Mouse (Mus musculus): ENCODE results near the gene Pdia3. TPM values are rescaled to one million over a fixed set of nuclear protein-coding genes. Genes with fewer than 3 reads are reported as not detected.

Pdia3 gene
- total RNA-seq (2023; ENCODE audit: inconsistent age): 149 to 163 TPM (median 152 TPM) in 4 replicates

DNA sequence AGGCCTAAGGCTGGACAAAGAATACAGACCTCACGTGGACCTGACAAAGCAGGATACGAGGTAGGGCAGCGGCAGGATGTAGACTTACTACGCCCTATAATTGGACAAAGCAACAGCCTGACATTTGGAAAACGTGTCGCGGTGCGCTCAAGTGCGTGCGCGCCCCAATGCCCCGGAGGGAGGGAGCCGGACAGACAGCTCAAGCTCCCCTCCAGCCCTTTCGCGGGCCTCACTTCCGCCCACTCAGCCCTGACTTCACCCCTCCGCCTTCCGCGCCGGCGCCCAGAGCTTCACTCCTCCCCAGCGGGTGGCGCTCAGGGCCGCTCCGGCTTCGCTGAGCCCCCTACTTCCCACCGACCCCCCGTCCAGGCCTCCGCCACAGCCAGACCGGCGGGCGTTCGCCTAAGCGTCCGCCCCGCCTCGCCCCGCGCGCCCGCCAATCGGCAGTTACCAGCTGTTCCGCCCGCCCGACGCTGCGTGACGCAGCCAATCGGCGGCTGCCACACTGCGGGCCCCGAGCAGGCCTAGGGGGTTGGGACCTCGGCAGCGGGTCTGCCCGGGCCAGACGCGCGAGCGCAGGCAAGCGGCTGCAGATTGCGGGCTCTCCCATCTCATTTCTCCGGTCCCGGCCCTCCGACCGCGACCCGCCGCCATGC lies at the start of gene Pdia3, which contains the start of gene Catsper2:
Pdia3 (plus strand) TSS at position 389 of the 656 bp plus-strand sequence.
Catsper2 (minus strand) TSS at position 406 of the 656 bp plus-strand sequence.

GRCm38 (mm10) chr2:121386961-121387575 lies 26.5 kb upstream of the Pdia3 start, which contains the start of gene Strc:
Strc (minus strand) TSS chr2:121387168.

GRCm38 (mm10) chr2:121444178-121444577 lies 30.6 kb downstream of the Pdia3 start, which contains the start of gene Ell3:
Ell3 (minus strand) TSS chr2:121444278.

GRCm38 (mm10) chr2:121448739-121449535 lies 35.4 kb downstream of the Pdia3 start, which contains the start of gene Serf2:
Serf2 (plus strand) TSS chr2:121449195.

DNA sequence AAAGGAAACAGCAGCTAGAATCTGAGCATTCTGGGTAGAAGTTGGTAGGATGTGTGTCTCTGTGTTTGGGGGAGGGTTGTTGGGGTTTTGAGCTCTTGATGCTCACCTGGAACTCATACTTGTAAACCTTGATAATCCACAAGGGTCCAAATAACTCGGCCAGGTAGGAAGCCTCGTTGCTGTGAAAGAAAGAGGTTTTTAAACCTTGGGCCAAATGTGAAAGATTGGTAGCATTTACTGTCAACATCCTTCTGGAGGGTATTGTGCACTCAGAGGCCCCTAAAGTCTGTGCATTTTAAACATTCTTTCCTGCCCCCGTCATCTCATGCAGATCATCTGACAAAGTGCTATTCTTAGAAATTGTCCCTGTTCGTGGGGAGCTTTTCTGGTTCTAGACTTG lies 39.4 kb downstream of the Pdia3 start, which contains the start of gene Hypk:
Hypk (plus strand) TSS at position 301 of the 400 bp plus-strand sequence.

GRCm38 (mm10) chr2:121456692-121457642 lies 43.4 kb downstream of the Pdia3 start, which contains the start of gene Serinc4:
Serinc4 (minus strand) TSS chr2:121456781.

DNA sequence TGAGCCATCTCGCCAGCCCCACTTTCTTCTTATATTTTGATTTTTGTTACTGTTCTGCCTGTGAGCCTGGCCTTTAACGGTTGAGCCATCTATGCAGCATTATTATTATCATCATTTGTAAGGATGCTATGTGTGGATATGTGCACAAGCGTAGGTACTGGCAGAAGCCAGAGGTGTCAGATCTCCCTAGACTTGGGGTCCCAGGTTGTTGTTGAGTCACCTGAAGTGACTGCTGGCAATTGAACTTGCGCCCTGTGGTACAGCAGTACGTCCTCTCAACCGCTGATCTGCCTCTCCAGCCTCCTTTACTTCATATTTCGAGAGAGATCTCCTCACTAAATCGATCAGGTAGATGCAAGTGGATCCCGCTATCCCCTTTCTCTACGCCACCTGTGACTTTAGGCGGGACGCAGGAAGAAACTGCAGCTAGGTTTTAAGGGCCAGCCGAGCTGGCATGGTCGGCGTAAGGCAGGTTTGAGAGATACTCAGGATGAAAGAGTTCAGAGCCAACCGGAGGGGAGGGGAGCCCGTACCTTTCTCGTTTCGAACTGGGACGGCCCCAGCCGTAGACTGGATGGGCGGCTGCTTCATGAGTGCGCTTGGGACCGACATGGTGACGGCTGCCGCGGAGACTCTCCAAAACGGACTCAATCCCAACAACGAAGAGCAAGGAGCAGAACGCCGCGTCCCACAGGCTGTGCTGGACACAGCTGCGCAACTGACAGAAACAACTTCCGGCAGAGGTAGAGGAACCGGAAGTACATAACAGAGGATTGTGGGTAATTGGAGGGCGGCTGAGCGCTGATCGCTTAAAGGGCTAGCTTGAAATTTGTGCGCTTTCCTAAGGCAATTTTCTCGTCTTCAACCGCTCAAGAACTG lies 60.0 kb downstream of the Pdia3 start, which contains the start of gene Mfap1b:
Mfap1b (minus strand) TSS at position 767 of the 879 bp plus-strand sequence.

Other genes starting within 250 kb of the Pdia3 start
- gene Tubgcp4, start 243.1 kb upstream of the Pdia3 start, total RNA-seq (2023; ENCODE audit: inconsistent age): 74.0 to 78.8 TPM (median 78.3 TPM) in 4 replicates
- gene Zscan29, start 242.7 kb upstream of the Pdia3 start, total RNA-seq (2023; ENCODE audit: inconsistent age): 29.3 to 33.8 TPM (median 31.1 TPM) in 4 replicates
- 80.7 to 99.9 TPM (median 95.7 TPM) in 4 replicates for gene Trp53bp1, start 142.4 kb upstream of the Pdia3 start, total RNA-seq (2023; ENCODE audit: inconsistent age)
- 0.06 to 0.61 TPM (median 0.11 TPM) in 4 replicates for gene Map1a, start 124.2 kb upstream of the Pdia3 start, total RNA-seq (2023; ENCODE audit: inconsistent age)
- 25.8 to 32.5 TPM (median 27.5 TPM) in 4 replicates for gene Ppip5k1, start 58.4 kb upstream of the Pdia3 start, total RNA-seq (2023; ENCODE audit: inconsistent age)
- not detected in 4 replicates for gene Ckmt1, start 56.1 kb upstream of the Pdia3 start, total RNA-seq (2023; ENCODE audit: inconsistent age)
- gene Strc, start 26.6 kb upstream of the Pdia3 start, total RNA-seq (2023; ENCODE audit: inconsistent age): 0.09 TPM in 1 of 4 replicates, not detected in the others
- 2.7 to 2.9 TPM (median 2.7 TPM) in 4 replicates for gene Catsper2, start within 50 bp of the Pdia3 start, total RNA-seq (2023; ENCODE audit: inconsistent age)
- 81.8 to 98.2 TPM (median 88.5 TPM) in 4 replicates for gene Ell3, start 30.5 kb downstream of the Pdia3 start, total RNA-seq (2023; ENCODE audit: inconsistent age)
- gene Serf2, start 35.4 kb downstream of the Pdia3 start, total RNA-seq (2023; ENCODE audit: inconsistent age): 263 to 333 TPM (median 283 TPM) in 4 replicates
- gene Hypk, start 39.5 kb downstream of the Pdia3 start, total RNA-seq (2023; ENCODE audit: inconsistent age): 33.7 to 42.6 TPM (median 34.8 TPM) in 4 replicates
- 0.58 to 1.4 TPM (median 0.70 TPM) in 4 replicates for gene Serinc4, start 43.0 kb downstream of the Pdia3 start, total RNA-seq (2023; ENCODE audit: inconsistent age)
- 44.1 to 51.4 TPM (median 47.3 TPM) in 4 replicates for gene Mfap1b, start 60.3 kb downstream of the Pdia3 start, total RNA-seq (2023; ENCODE audit: inconsistent age)
- gene Mfap1a, start 92.9 kb downstream of the Pdia3 start, total RNA-seq (2023; ENCODE audit: inconsistent age): 44.7 to 51.3 TPM (median 49.1 TPM) in 4 replicates
- 12.9 to 18.0 TPM (median 16.6 TPM) in 4 replicates for gene Wdr76, start 92.9 kb downstream of the Pdia3 start, total RNA-seq (2023; ENCODE audit: inconsistent age)

All from B cell, adult (primary cell).